Mouse (Mus musculus): ENCODE measurements around the gene Abcc4. TPM values are rescaled to one million over a fixed set of nuclear protein-coding genes. Genes with fewer than 3 reads are reported as not detected.
"Not testable (repeated sequence)": the region's sequence is repeated elsewhere in the genome, so short reads cannot be mapped to it uniquely, and the experiment has no call there.

The Abcc4 gene
- total and polyA plus RNA-seq, 3 experiments: 5.7 to 9.8 (median 9.1) TPM

DNA sequence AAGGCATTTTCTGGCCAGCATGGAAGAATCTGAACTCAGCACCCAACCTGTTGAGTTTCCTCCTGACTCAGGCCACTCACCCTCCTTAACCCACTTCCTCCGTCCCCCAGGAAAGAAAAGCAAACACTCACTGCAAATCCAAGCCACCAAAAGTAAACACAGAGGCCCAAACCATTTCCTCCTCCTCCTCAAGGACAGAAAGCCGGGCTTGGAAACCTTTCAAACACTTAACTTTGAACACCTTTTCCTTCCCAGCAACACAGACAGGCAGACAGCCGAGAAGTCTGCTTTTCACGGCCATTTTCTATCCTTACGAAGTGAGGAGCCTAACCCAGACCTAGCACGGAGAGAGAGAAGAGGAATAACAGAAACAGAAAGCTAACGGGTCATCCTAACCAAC, 50.0 kb downstream of the Abcc4 start:
- peaks cover 3% of the 10 kb centered on the region for H3K4me1 ChIP-seq (ENCODE audit: control insufficient read depth, insufficient read depth, low read length)
- no peak overlapping the region for H3K9ac ChIP-seq (ENCODE audit: low read depth, low read length)
- TF ChIP-seq CTCF (IDR thresholded peaks at IDR 0.05) (no peak), POLR2A (IDR thresholded peaks at IDR 0.05; ENCODE audit: insufficient read depth, low read depth, low read length) (no peak), EP300 (IDR thresholded peaks at IDR 0.05; ENCODE audit: insufficient read depth, low read depth, low read length) (no peak)
- no peaks in the 10 kb centered on the region for H3K36me3 ChIP-seq (ENCODE audit: control insufficient read depth, insufficient read depth, low read length)
- DNase-seq: no peak
- no peaks in the 10 kb centered on the region for H3K79me2 ChIP-seq (replicated peaks; ENCODE audit: control insufficient read depth, insufficient read depth, low read length)
- 61% methylated on average over 7 of the region's 7 CpGs for WGBS
- no peak overlapping the region for H3K27ac ChIP-seq
- intact Hi-C loops (cut with DNase I): no loop called here
- H3K27me3 ChIP-seq (ENCODE audit: control insufficient read depth, insufficient read depth, low read length): no peaks in the 10 kb centered on the region
- no peak overlapping the region for H3K4me3 ChIP-seq

DNA sequence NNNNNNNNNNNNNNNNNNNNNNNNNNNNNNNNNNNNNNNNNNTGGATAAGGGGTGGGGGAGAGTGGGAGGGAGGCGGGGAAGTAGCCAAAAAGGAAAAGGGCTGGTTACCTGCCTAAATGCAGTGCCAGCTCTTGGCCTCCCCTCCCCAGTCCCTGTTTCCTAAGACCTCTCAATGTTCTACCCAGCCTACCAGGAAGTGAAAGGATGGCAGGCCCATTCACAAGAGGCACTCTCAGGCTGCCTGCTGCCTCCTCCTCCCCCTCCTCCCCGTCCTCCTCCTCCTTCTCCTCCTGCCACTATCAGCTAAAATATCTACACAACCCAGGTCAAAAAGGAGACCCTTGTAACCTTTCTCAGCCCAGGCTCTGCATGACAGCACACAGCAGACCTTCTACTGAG, 51.1 kb downstream of the Abcc4 start:
- no peaks in the 10 kb centered on the region for H3K79me2 ChIP-seq (replicated peaks; ENCODE audit: control insufficient read depth, insufficient read depth, low read length)
- intact Hi-C loops (cut with DNase I): no loop called here
- no peaks in the 10 kb centered on the region for H3K27me3 ChIP-seq (ENCODE audit: control insufficient read depth, insufficient read depth, low read length)
- 74% methylated on average over 2 of the region's 2 CpGs for WGBS
- H3K4me1 ChIP-seq (ENCODE audit: control insufficient read depth, insufficient read depth, low read length): peaks cover 5% of the 10 kb centered on the region
- H3K4me3 ChIP-seq: no peak overlapping the region
- no peak overlapping the region for H3K9ac ChIP-seq (ENCODE audit: low read depth, low read length)
- H3K36me3 ChIP-seq (ENCODE audit: control insufficient read depth, insufficient read depth, low read length): no peaks in the 10 kb centered on the region
- no peak for DNase-seq
- TF ChIP-seq CTCF (IDR thresholded peaks at IDR 0.05) (no peak), POLR2A (IDR thresholded peaks at IDR 0.05; ENCODE audit: insufficient read depth, low read depth, low read length) (no peak), EP300 (IDR thresholded peaks at IDR 0.05; ENCODE audit: insufficient read depth, low read depth, low read length) (no peak)
- H3K27ac ChIP-seq: no peak overlapping the region

DNA sequence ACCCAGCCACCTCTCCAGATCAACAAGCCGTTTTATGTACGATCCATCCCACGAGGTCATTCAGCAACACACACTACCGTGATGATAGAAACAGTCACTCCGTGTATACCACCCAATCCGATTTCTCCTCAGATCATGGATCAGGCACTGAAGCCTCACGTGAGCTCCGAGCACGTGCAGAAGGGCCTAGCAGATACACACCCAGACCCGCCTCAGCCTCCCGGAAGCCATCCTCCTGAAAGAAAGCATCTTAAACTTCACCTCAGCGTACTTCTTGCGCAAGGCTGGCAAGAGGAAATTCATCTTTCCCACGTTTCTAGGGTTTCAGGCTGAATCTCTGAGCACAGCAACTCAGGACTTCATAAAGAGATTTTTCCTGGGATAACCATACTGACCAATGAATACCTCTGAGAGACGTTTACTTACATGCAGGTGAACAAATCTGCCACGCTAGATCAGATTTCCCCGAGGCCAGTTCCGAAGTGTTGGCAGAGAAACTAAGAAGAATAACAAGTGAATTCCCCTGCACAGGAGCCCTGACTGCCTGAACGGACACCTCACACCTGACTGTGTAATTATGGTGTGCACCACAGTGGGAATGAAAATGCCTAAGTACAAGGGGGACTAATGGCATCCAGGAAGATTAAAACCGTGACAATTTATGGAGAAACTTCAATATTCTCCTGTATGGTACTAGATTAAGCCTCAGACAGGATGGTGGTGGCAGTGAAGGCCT, 54.1 kb downstream of the Abcc4 start:
- no peak for TF ChIP-seq POLR2A (IDR thresholded peaks at IDR 0.05; ENCODE audit: insufficient read depth, low read depth, low read length)
- Histone ChIP-seq H3K36me3 (ENCODE audit: control insufficient read depth, insufficient read depth, low read length) (no peaks in the 10 kb centered on the region), H3K27ac (no peak overlapping the region), H3K9ac (ENCODE audit: low read depth, low read length) (no peak overlapping the region), H3K4me1 (ENCODE audit: control insufficient read depth, insufficient read depth, low read length) (peaks cover 3% of the 10 kb centered on the region; the same call in 1 of the 2 replicates), H3K4me3 (no peak overlapping the region), H3K79me2 (replicated peaks; ENCODE audit: control insufficient read depth, insufficient read depth, low read length) (no peaks in the 10 kb centered on the region), H3K27me3 (ENCODE audit: control insufficient read depth, insufficient read depth, low read length) (no peaks in the 10 kb centered on the region)
- 92% methylated on average over 20 of the region's 20 CpGs for WGBS
- intact Hi-C loops (cut with DNase I): no loop called here
- DNase-seq: no peak

DNA sequence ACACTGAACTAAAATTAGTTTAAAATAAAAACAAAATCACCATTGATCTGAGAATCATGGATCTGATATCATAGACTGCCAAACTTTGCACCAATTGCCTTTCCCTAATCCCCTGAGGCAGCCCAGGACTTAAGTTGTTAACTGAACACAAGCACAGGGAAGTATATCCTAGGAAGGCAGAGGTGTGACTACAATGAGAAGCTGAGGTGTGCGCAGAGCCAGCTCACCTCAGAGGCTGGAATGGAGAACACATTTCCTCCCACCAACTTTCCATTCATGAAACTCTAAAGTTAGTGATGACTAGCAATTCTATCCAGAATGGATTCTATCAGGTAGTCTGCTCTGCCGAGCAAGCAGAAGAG, 56.1 kb downstream of the Abcc4 start:
- no peak overlapping the region for H3K4me3 ChIP-seq
- intact Hi-C loops (cut with DNase I): no loop called here
- DNase-seq: no peak
- no peak for TF ChIP-seq POLR2A (IDR thresholded peaks at IDR 0.05; ENCODE audit: insufficient read depth, low read depth, low read length)
- no peak for TF ChIP-seq EP300 (IDR thresholded peaks at IDR 0.05; ENCODE audit: insufficient read depth, low read depth, low read length)
- TF ChIP-seq CTCF (IDR thresholded peaks at IDR 0.05): no peak
- no peaks in the 10 kb centered on the region for H3K79me2 ChIP-seq (replicated peaks; ENCODE audit: control insufficient read depth, insufficient read depth, low read length)
- H3K4me1 ChIP-seq (ENCODE audit: control insufficient read depth, insufficient read depth, low read length): peaks cover 3% of the 10 kb centered on the region; the same call in 1 of the 2 replicates
- H3K27ac ChIP-seq: no peak overlapping the region
- H3K27me3 ChIP-seq (ENCODE audit: control insufficient read depth, insufficient read depth, low read length): no peaks in the 10 kb centered on the region
- 95% methylated on average over 2 of the region's 2 CpGs for WGBS
- no peak overlapping the region for H3K9ac ChIP-seq (ENCODE audit: low read depth, low read length)
- no peaks in the 10 kb centered on the region for H3K36me3 ChIP-seq (ENCODE audit: control insufficient read depth, insufficient read depth, low read length)

DNA sequence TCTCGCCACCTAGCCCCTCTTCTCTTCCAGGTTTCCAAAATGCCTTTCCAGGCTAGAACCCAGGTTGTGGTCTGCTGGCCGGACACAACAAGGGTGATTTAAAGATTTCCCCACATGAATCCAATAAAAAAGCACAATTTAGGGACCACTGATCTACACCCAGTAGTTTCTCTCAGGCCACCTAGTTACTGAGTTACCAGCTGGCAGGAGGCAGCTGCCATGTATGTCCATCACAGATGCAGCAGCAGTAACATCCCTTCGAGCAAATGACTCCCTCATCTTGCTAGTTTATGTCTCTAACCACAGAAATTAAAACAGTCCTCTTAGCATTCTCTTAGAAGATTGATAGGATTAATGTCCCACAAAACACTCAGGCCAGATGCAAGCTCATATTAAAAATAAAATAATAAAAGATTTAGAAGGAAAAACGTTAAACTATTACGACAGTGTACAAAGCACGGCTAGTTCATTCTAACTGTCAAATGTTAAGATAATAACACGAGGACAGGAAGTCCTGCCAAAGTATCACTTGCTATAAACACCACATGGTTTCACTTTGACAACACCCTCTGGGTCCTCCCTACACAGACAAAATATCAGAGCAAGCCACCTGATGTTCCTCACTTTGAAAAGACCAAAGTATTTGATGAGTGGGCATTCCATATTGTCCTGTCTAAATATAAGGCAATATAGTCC, 56.7 kb downstream of the Abcc4 start:
- intact Hi-C loops (cut with DNase I): no loop called here
- Histone ChIP-seq H3K4me1 (ENCODE audit: control insufficient read depth, insufficient read depth, low read length) (peaks cover 3% of the 10 kb centered on the region; the same call in 1 of the 2 replicates), H3K27me3 (ENCODE audit: control insufficient read depth, insufficient read depth, low read length) (no peaks in the 10 kb centered on the region), H3K9ac (ENCODE audit: low read depth, low read length) (no peak overlapping the region), H3K79me2 (replicated peaks; ENCODE audit: control insufficient read depth, insufficient read depth, low read length) (no peaks in the 10 kb centered on the region), H3K36me3 (ENCODE audit: control insufficient read depth, insufficient read depth, low read length) (no peaks in the 10 kb centered on the region), H3K4me3 (no peak overlapping the region), H3K27ac (peak overlapping the region; percentile 20; the same call in 1 of the 2 replicates)
- WGBS: 33% methylated on average over 7 of the region's 7 CpGs
- TF ChIP-seq POLR2A (IDR thresholded peaks at IDR 0.05; ENCODE audit: insufficient read depth, low read depth, low read length) (no peak), CTCF (IDR thresholded peaks at IDR 0.05) (no peak), EP300 (IDR thresholded peaks at IDR 0.05; ENCODE audit: insufficient read depth, low read depth, low read length) (no peak)
- DNase-seq: no peak

DNA sequence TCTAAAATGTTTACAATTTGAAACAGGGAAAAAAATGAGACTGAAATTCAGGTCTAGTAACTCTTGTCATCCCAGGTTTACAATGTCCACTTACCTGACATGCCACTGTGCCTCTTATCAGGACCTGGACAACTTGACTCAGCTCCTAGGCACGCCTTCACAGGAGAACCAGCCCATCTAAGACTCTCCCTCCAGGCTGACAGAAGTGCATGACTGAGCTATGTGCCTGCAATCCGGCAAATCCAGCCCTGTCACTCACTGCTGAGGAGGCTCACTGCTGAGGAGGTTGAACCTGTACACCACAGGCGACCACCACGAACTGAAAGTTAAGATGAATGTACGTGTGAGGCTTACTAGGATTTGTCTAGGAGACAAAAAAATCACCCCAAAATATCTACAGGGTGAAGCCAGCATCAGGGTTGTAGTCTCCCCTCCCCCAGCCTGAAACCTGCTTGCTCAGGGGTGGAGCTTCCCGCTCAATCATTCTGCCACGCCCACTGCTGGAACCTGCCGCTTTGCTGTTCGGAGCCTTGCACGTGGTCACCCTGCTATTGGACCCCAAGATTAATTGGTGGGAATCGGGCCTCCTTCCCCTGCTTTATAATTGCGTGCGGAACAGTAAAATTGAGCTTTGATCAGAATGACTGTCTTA, 63.0 kb downstream of the Abcc4 start:
- H3K4me1 ChIP-seq (ENCODE audit: control insufficient read depth, insufficient read depth, low read length); DNase-seq; intact Hi-C loops (cut with DNase I); H3K9ac ChIP-seq (ENCODE audit: low read depth, low read length); H3K36me3 ChIP-seq (ENCODE audit: control insufficient read depth, insufficient read depth, low read length); H3K27me3 ChIP-seq (ENCODE audit: control insufficient read depth, insufficient read depth, low read length); H3K27ac ChIP-seq; H3K4me3 ChIP-seq; H3K79me2 ChIP-seq (replicated peaks; ENCODE audit: control insufficient read depth, insufficient read depth, low read length): not testable (repeated sequence)
- 89% methylated on average over 13 of the region's 13 CpGs for WGBS

Measured in heart, adult 2 months (tissue).